Mouse (Mus musculus): Measurements from ENCODE around the gene Zranb1.
A peak's percentile ranks its signal among the peaks of the same experiment; 100 is the strongest.

Gene Zranb1

GRCm38 (mm10) chr7:132999061-132999460 lies 68.1 kb downstream of the Zranb1 start:
- no peak for DNase-seq (ENCODE audit: low read depth, low spot score)

- DNase-seq (ENCODE audit: low read depth, low spot score) = no peak
These were observed 70.4 kb downstream of the Zranb1 start for GRCm38 (mm10) chr7:133001388-133001787.

DNA sequence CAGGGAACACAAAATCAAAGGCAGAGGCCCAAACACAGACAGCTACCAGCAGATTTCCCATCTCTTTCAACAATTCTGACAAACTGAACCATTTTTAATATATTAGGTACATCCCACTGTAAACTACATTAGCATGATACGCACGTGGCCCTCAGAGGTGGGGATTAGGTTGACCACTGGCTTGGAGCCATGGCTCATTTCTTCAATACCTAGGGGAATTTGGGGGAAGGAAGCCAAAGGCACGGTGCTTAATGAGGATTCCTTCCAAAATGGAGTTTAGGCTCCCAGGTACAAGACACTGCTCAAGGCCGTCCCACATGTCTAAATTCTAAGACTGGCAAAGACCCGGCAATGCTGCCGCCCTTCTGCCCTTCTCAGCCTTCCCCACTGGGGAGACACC lies 71.3 kb downstream of the Zranb1 start:
- no peak for DNase-seq (ENCODE audit: low read depth, low spot score)

GRCm38 (mm10) chr7:133003421-133003820 lies 72.5 kb downstream of the Zranb1 start:
- DNase-seq (ENCODE audit: low read depth, low spot score) = peak; percentile 85

GRCm38 (mm10) chr7:133005772-133006171 lies 74.8 kb downstream of the Zranb1 start:
- DNase-seq (ENCODE audit: low read depth, low spot score) = peak; percentile 86

DNA sequence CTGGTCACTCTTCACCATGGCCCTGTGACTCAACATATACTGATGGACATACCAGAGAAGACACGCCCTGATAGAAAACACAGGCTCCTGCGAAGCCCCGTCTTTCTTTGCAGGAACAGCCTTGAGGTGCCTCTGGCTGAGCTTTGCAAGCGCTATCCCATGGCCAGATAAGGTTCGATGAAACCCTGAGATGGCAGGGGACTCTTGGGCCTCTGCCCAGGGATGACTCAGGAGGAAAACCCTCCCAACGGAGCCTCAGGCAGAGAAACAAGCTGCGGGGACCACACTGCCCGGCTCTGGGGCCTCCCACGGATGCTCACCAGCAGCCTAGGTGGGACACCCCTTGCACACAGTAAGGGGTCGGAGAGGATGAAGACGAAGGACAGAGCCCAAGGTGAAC lies 76.4 kb downstream of the Zranb1 start:
- no peak for DNase-seq (ENCODE audit: low read depth, low spot score)

DNA sequence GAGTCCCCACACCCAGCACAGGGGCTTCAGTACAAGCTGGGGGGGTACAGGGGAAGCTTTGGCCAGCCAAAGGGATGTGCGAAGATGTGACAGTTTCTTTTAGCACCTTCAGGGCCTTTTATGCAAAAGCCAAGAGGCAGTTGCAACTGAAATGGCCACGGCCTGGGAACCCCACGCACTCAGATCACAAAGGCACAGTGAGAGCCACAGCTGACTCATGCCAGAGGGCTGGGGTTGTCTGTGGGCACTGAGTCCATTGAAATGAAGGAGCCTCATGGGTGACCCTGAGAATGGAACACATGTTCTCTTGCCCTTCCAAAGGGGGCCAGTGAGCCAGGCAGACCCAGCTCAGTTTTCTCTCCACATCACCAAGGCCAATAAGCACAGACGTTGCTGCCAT lies 77.7 kb downstream of the Zranb1 start:
- DNase-seq (ENCODE audit: low read depth, low spot score) = no peak

- DNase-seq (ENCODE audit: low read depth, low spot score) = no peak
These were observed 78.7 kb downstream of the Zranb1 start for GRCm38 (mm10) chr7:133009676-133010075.

DNA sequence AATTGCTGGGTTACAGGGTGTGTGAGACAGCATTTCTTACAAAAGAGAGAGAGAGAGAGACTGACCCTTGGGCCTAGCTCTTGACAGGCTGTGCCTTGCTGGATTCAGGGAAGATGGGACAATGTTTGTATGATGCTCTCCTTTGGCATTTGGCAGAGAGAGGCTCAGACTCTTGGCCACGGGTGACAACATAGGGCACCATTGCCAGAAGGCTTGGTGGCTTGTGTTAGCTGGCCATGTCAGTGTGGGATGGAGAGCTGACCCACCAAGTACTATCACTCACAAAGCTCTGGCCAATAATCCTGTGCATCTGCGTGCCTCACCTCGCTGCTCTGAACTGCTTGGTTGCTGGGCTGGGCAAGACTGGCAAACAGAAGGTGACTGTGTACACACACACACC lies 79.5 kb downstream of the Zranb1 start:
- no peak for DNase-seq (ENCODE audit: low read depth, low spot score)

- DNase-seq (ENCODE audit: low read depth, low spot score) = no peak
These were observed 80.2 kb downstream of the Zranb1 start for GRCm38 (mm10) chr7:133011191-133011590.

- DNase-seq (ENCODE audit: low read depth, low spot score) = no peak
These were observed 80.7 kb downstream of the Zranb1 start for GRCm38 (mm10) chr7:133011611-133012010.

GRCm38 (mm10) chr7:133012637-133013366 lies 81.9 kb downstream of the Zranb1 start:
- no peak for DNase-seq (ENCODE audit: low read depth, low spot score)

- DNase-seq (ENCODE audit: low read depth, low spot score) = no peak
These were observed 83.0 kb downstream of the Zranb1 start for GRCm38 (mm10) chr7:133013923-133014322.

DNA sequence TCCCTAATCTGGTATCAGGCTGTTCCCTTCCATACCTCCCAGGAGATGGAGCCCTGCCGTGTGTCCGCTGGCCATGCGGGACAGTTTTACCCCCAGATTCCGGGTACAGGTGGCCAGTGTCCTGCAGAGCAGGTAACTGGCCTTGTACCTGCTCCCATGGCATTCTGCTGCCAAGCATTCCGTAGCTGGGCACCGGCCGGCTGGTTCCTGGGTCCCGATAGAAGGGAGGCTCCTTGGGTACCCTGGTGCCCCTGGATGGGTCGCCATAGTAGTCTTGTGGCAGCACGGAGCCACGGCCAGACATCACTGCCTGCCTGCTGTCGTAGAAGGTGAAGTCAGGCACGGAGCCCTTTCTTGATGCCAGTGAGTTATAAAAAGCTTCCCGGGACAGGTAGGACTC lies 83.7 kb downstream of the Zranb1 start:
- no peak for DNase-seq (ENCODE audit: low read depth, low spot score)

DNA sequence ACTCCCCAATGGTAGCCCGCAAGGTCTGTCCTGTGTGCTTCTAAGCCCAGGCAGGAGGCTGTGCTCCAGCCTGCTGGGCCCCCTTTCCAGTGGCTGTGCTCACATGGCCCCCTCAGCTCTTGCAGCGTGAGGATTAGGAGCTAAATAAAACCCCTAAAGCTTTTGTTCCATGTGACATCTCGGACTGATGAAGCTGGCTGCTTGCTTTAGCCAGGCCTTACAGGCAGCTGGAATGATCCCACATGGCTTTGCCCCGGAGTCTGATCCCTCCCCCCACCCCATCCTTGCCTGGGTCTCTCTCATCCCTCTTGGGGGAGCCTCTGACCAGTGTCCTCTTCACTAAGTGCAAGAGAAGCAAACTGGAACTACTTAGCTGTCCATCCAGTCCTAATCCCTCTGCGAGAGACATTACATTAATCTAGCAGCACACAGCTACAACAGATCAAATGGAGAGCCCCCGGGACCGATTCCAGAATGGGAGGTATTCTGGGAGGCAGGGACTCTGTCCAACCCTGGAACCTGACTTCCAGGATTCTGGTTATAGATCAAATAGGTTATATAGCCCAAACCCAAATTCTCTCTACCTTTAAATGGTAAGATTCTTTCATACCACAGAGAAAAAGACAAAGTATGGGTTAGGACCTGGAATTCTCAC lies 84.6 kb downstream of the Zranb1 start:
- no peak for DNase-seq (ENCODE audit: low read depth, low spot score)

- no peak for DNase-seq (ENCODE audit: low read depth, low spot score)
These were observed 88.0 kb downstream of the Zranb1 start for GRCm38 (mm10) chr7:133018961-133019360.

- DNase-seq (ENCODE audit: low read depth, low spot score) = peak; percentile 61
These were observed 88.6 kb downstream of the Zranb1 start for GRCm38 (mm10) chr7:133019481-133020020.

DNA sequence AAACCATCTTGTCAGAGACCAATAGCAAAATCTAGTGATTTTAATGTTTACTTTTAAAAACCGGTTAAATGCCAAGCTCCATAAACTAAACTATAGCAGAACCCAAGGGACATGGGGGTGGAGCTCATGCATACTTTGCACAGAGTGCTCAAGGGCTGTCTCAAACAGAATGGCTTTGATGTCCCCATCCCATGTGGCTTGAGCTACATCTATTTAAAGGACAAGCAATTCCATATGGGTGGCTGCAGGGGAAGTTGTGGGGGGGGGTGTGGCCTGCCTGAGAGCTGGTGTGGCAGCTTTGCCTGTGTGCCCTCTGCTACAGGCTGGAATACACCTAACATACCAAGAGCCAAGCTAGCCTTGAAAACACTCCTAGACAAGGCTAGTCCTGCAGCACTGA lies 93.8 kb downstream of the Zranb1 start:
- DNase-seq (ENCODE audit: low read depth, low spot score) = no peak

DNA sequence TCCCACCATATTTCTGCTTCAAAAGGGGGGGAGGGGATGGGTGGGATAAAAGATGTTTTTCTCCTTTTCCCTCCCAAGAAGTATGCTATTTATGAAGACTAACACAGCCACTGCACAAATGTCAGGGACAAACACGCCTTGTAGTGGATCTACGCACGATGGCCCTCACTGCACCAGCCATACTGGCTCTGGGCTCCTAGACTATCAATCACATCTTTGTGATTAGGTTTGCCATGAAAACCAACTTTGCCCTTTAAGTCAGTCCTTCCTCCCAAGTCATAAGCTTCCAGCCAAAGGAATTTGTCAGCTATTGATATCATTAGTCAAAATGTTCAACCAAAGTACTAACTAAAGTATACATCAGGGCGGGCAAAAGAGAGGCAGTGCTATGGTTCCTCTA lies 97.0 kb downstream of the Zranb1 start:
- DNase-seq (ENCODE audit: low read depth, low spot score) = no peak

DNA sequence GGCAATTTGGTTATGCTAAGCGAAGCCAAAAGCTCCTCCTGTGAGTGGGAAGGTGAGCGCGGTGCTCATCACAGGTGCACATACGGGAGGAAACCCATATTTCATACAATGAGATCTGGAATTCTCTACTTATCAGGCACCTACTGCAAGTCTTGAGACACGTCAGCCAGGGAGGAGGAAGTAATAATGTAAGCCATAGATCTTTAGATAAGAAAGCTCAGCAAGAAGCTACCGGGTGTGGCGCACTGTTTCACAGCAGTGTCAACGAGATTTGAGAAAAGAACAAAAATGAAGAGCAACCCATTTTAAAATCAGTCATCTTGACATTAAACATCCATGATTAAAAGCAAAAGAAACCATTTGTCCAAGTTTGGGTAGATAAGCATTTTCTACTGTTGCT lies 98.1 kb downstream of the Zranb1 start:
- DNase-seq (ENCODE audit: low read depth, low spot score) = no peak

DNA sequence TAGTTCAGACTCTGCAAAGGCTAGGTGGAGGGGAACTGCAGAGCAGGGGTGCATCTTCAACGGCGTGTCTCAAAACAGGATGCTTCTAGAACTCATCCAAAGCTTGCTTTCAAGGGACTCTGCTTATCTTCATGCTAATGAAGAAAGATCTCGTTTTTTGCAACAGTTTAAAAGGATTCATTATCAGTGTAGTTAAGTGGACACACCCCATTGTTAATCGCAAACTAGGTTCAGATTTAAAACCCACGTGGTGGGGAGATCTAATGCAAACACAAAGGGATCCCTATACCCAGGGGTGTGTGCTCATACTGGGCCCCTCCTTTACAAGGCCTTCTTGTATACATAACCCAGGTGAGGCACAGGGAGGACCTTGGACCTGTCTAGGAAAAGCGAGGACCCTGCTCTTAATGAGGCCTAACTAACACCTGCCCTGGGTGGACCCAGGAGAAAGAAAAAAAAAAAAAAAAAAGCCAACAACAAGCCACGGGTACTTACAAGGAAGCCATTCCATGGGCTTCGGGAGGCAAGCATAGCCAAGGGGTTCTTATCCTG lies 98.6 kb downstream of the Zranb1 start:
- no peak for DNase-seq (ENCODE audit: low read depth, low spot score)

DNA sequence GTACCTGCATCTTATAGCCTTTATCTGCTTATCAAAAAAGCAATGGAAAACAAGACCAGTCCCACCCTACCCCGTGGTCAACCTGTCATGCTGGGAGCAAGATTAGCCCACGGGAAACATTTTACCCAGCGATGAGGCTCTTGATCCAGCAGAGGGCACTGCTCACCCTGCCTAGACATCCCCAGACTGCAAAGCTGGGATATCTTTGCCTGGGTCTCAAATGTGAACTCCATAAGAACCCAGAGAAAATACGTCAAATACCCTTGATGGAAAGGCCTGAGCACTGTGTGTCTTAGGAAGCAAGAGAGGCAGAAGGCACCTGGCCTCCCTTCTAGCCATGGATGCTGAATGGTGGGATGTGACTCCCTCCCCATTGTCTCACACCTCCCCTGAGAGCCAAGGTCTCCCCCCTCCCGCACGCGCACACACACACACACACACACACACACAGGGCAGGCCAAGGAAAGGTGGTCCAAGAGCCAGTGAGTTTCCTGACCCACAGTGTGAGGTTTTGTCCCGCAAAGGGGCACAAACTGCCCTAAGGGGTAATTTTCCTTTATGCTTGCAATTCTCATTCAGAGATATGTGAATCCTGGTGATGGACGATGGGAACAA lies 101.8 kb downstream of the Zranb1 start:
- peak; percentile 84 for DNase-seq (ENCODE audit: low read depth, low spot score)

Data from R1 (cell line).